Mouse (Mus musculus): ENCODE data around the gene Gm49416. TPM values are rescaled to one million over a fixed set of nuclear protein-coding genes. Genes with fewer than 3 reads are reported as not detected.

Gm49416 gene
- polyA plus RNA-seq (2016; fragmentation: Nextera tagmentation; extraction: Ambion mirVana) = not detected in 2 replicates

GRCm38 (mm10) chr19:8888511-8889385 lies at the start of gene Gm49416, which contains the start of gene 1810009A15Rik:
Gm49416 (plus strand) TSS chr19:8888926.
1810009A15Rik (plus strand) TSS chr19:8888853.
- Histone ChIP-seq H3K9me3 (replicated peaks) (no peaks in the 10 kb centered on the region), H3K9ac (peak within 1 kb of the TSS; percentile 89), H3K4me2 (peak within 1 kb of the TSS; percentile 72), H3K27me3 (replicated peaks) (no peaks in the 10 kb centered on the region), H3K36me3 (peaks cover 14% of the 10 kb centered on the region), H3K27ac (ENCODE audit: poor library complexity, severe bottlenecking) (peak within 1 kb of the TSS; percentile 84), H3K4me3 (peak within 1 kb of the TSS; percentile 73), H3K4me1 (replicated peaks) (peaks cover 20% of the 10 kb centered on the region)
- ATAC-seq (ENCODE audit: insufficient number of reproducible peaks, low FRiP score) = peak; percentile 95
- WGBS = under 1% methylated on average over 58 of the region's 58 CpGs

GRCm38 (mm10) chr19:8839103-8839907 lies 49.4 kb upstream of the Gm49416 start, which contains the start of gene Gng3:
Gng3 (minus strand) TSS chr19:8839194.
- Histone ChIP-seq H3K36me3 (peaks cover 14% of the 10 kb centered on the region), H3K4me2 (peak within 1 kb of the TSS; percentile 82), H3K4me3 (peak within 1 kb of the TSS; percentile 60), H3K27me3 (replicated peaks) (no peaks in the 10 kb centered on the region), H3K4me1 (replicated peaks) (peaks cover 30% of the 10 kb centered on the region), H3K27ac (ENCODE audit: poor library complexity, severe bottlenecking) (peak within 1 kb of the TSS; percentile 94), H3K9ac (peak within 1 kb of the TSS; percentile 80), H3K9me3 (replicated peaks) (no peaks in the 10 kb centered on the region)
- no peak for ATAC-seq (ENCODE audit: insufficient number of reproducible peaks, low FRiP score)
- 49% methylated on average over 11 of the region's 11 CpGs for WGBS

- WGBS = 21% methylated on average over 29 of the region's 29 CpGs
- no peaks in the 10 kb centered on the region for H3K27me3 ChIP-seq (replicated peaks)
- ATAC-seq (ENCODE audit: insufficient number of reproducible peaks, low FRiP score) = peak; percentile 76
- peak overlapping the region; percentile 58 for H3K4me3 ChIP-seq
- H3K27ac ChIP-seq (ENCODE audit: poor library complexity, severe bottlenecking) = no peak overlapping the region
- peak overlapping the region; percentile 80 for H3K9ac ChIP-seq
- peak overlapping the region; percentile 82 for H3K4me2 ChIP-seq
- peaks cover 30% of the 10 kb centered on the region for H3K4me1 ChIP-seq (replicated peaks)
- H3K9me3 ChIP-seq (replicated peaks) = no peaks in the 10 kb centered on the region
- 0 out of 2 replicates have a peak, but pooled peaks cover 8% of the 10 kb centered on the region for H3K36me3 ChIP-seq
Measured at GRCm38 (mm10) chr19:8839908-8840791, 48.6 kb upstream of the Gm49416 start.

- H3K9me3 ChIP-seq (replicated peaks) = no peaks in the 10 kb centered on the region
- peak overlapping the region; percentile 82 for H3K4me2 ChIP-seq
- 89% methylated on average over 7 of the region's 7 CpGs for WGBS
- no peaks in the 10 kb centered on the region for H3K27me3 ChIP-seq (replicated peaks)
- no peak overlapping the region for H3K27ac ChIP-seq (ENCODE audit: poor library complexity, severe bottlenecking)
- ATAC-seq (ENCODE audit: insufficient number of reproducible peaks, low FRiP score) = no peak
- peak overlapping the region; percentile 80; the same call in 1 of the 2 replicates for H3K9ac ChIP-seq
- peaks cover 30% of the 10 kb centered on the region for H3K4me1 ChIP-seq (replicated peaks)
- peak overlapping the region; percentile 58; the same call in 1 of the 2 replicates for H3K4me3 ChIP-seq
- H3K36me3 ChIP-seq = peaks cover 14% of the 10 kb centered on the region
Measured at GRCm38 (mm10) chr19:8841012-8841411, 47.7 kb upstream of the Gm49416 start.

GRCm38 (mm10) chr19:8842961-8843360 lies 45.8 kb upstream of the Gm49416 start:
- no peak overlapping the region for H3K9ac ChIP-seq
- no peak overlapping the region for H3K4me3 ChIP-seq
- 84% methylated on average over 6 of the region's 6 CpGs for WGBS
- H3K9me3 ChIP-seq (replicated peaks) = no peaks in the 10 kb centered on the region
- no peak overlapping the region for H3K4me2 ChIP-seq
- ATAC-seq (ENCODE audit: insufficient number of reproducible peaks, low FRiP score) = no peak
- no peaks in the 10 kb centered on the region for H3K27me3 ChIP-seq (replicated peaks)
- no peak overlapping the region for H3K27ac ChIP-seq (ENCODE audit: poor library complexity, severe bottlenecking)
- H3K4me1 ChIP-seq (replicated peaks) = peaks cover 28% of the 10 kb centered on the region
- peaks cover 34% of the 10 kb centered on the region for H3K36me3 ChIP-seq

GRCm38 (mm10) chr19:8844371-8845129 lies 44.2 kb upstream of the Gm49416 start:
- no peak overlapping the region for H3K27ac ChIP-seq (ENCODE audit: poor library complexity, severe bottlenecking)
- H3K4me3 ChIP-seq = no peak overlapping the region
- H3K4me1 ChIP-seq (replicated peaks) = peaks cover 13% of the 10 kb centered on the region
- H3K9ac ChIP-seq = no peak overlapping the region
- no peak for ATAC-seq (ENCODE audit: insufficient number of reproducible peaks, low FRiP score)
- H3K9me3 ChIP-seq (replicated peaks) = no peaks in the 10 kb centered on the region
- peaks cover 41% of the 10 kb centered on the region for H3K36me3 ChIP-seq
- no peaks in the 10 kb centered on the region for H3K27me3 ChIP-seq (replicated peaks)
- H3K4me2 ChIP-seq = no peak overlapping the region
- WGBS = 61% methylated on average over 5 of the region's 5 CpGs

- no peaks in the 10 kb centered on the region for H3K27me3 ChIP-seq (replicated peaks)
- ATAC-seq (ENCODE audit: insufficient number of reproducible peaks, low FRiP score) = no peak
- H3K4me3 ChIP-seq = no peak overlapping the region
- H3K9ac ChIP-seq = no peak overlapping the region
- no peaks in the 10 kb centered on the region for H3K9me3 ChIP-seq (replicated peaks)
- no peak overlapping the region for H3K27ac ChIP-seq (ENCODE audit: poor library complexity, severe bottlenecking)
- no peak overlapping the region for H3K4me2 ChIP-seq
- 76% methylated on average over 5 of the region's 5 CpGs for WGBS
- peaks cover 35% of the 10 kb centered on the region for H3K36me3 ChIP-seq
- H3K4me1 ChIP-seq (replicated peaks) = peaks cover 9% of the 10 kb centered on the region
Measured at GRCm38 (mm10) chr19:8848356-8848755, 40.4 kb upstream of the Gm49416 start.

GRCm38 (mm10) chr19:8850402-8850901 lies 38.3 kb upstream of the Gm49416 start, which contains the start of gene Lrrn4cl:
Lrrn4cl (plus strand) TSS chr19:8850768.
- ATAC-seq (ENCODE audit: insufficient number of reproducible peaks, low FRiP score) = peak; percentile 44; the same call in 1 of the 2 replicates
- WGBS = 18% methylated on average over 7 of the region's 7 CpGs
- Histone ChIP-seq H3K4me2 (peak within 1 kb of the TSS; percentile 44), H3K9me3 (replicated peaks) (no peaks in the 10 kb centered on the region), H3K4me1 (replicated peaks) (peaks cover 9% of the 10 kb centered on the region), H3K27me3 (replicated peaks) (no peaks in the 10 kb centered on the region), H3K27ac (ENCODE audit: poor library complexity, severe bottlenecking) (peak within 1 kb of the TSS; percentile 55), H3K36me3 (peaks cover 33% of the 10 kb centered on the region), H3K4me3 (no peak within 1 kb of the TSS), H3K9ac (0 out of 2 replicates have a peak within 1 kb of the TSS, but pooled peaks have one; percentile 44)

- Histone ChIP-seq H3K4me2 (no peak overlapping the region), H3K27ac (ENCODE audit: poor library complexity, severe bottlenecking) (no peak overlapping the region), H3K4me1 (replicated peaks) (peaks cover 9% of the 10 kb centered on the region), H3K36me3 (peaks cover 21% of the 10 kb centered on the region), H3K9me3 (replicated peaks) (no peaks in the 10 kb centered on the region), H3K27me3 (replicated peaks) (no peaks in the 10 kb centered on the region), H3K4me3 (no peak overlapping the region), H3K9ac (no peak overlapping the region)
- ATAC-seq (ENCODE audit: insufficient number of reproducible peaks, low FRiP score) = no peak
- 46% methylated on average over 7 of the region's 7 CpGs for WGBS
Measured at GRCm38 (mm10) chr19:8851639-8852038, 37.1 kb upstream of the Gm49416 start.

Data from heart, embryonic 12.5 days (tissue).